Mouse (Mus musculus): Measurements from ENCODE around the gene Cnga4. TPM values are rescaled to one million over a fixed set of nuclear protein-coding genes. Genes with fewer than 3 reads are reported as not detected.
"Not testable (repeated sequence)": the region's sequence is repeated elsewhere in the genome, so short reads cannot be mapped to it uniquely, and the experiment has no call there.

Cnga4 gene
- polyA plus RNA-seq, 1 experiment from 2014 or later, result not detected

DNA sequence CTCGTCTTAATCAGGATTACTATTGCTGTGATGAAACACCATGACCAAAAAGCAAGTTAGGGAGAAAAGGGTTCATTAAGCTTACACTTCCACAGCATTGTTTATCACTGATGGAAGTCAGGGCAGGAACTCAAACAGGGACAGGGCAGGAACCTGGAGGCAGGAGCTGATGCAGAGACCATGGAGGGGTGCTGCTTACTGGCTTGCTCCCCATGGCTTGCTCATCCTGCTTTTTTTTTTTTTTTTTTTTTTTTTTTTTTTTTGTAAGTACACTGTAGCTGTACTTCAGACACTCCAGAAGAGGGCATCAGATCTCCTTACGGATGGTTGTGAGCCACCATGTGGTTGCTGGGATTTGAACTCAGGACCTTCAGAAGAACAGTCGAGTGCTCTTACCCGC is 49.0 kb downstream of the Cnga4 start:
- not testable (repeated sequence) for DNase-seq (ENCODE audit: low spot score); H3K4me2 ChIP-seq; H3K27me3 ChIP-seq (replicated peaks; ENCODE audit: control insufficient read depth, insufficient read depth, low read length); H3K9me3 ChIP-seq (ENCODE audit: control insufficient read depth, low read length); ATAC-seq (replicated peaks; ENCODE audit: low FRiP score); H3K4me1 ChIP-seq (replicated peaks; ENCODE audit: control insufficient read depth, insufficient read depth, low read length); H3K4me3 ChIP-seq (ENCODE audit: low read depth, low read length); H3K27ac ChIP-seq (ENCODE audit: low read depth, low read length); H3K9ac ChIP-seq (ENCODE audit: low read depth, low read length); H3K36me3 ChIP-seq (ENCODE audit: control insufficient read depth, insufficient read depth, low read length)
- WGBS, result 81% methylated on average over 4 of the region's 4 CpGs

Other genes starting within 250 kb of the Cnga4 start
- not detected in 2 replicates for gene Olfr684, start 240.9 kb upstream of the Cnga4 start, polyA plus RNA-seq (2014; fragmentation: Nextera tagmentation; extraction: Ambion mirVana)
- not detected in 2 replicates for gene Olfr685, start 218.6 kb upstream of the Cnga4 start, polyA plus RNA-seq (2014; fragmentation: Nextera tagmentation; extraction: Ambion mirVana)
- gene Olfr686, start 197.1 kb upstream of the Cnga4 start, polyA plus RNA-seq (2014; fragmentation: Nextera tagmentation; extraction: Ambion mirVana), result not detected in 2 replicates
- not detected in 2 replicates for gene Olfr688, start 116.5 kb upstream of the Cnga4 start, polyA plus RNA-seq (2014; fragmentation: Nextera tagmentation; extraction: Ambion mirVana)
- gene Olfr689, start 93.4 kb upstream of the Cnga4 start, polyA plus RNA-seq (2014; fragmentation: Nextera tagmentation; extraction: Ambion mirVana), result not detected in 2 replicates
- gene Olfr690, start 70.5 kb upstream of the Cnga4 start, polyA plus RNA-seq (2014; fragmentation: Nextera tagmentation; extraction: Ambion mirVana), result not detected in 2 replicates
- gene Olfr691, start 62.3 kb upstream of the Cnga4 start, polyA plus RNA-seq (2014; fragmentation: Nextera tagmentation; extraction: Ambion mirVana), result not detected in 2 replicates
- not detected in 2 replicates for gene Olfr692, start 36.3 kb upstream of the Cnga4 start, polyA plus RNA-seq (2014; fragmentation: Nextera tagmentation; extraction: Ambion mirVana)
- gene Gm5901, start 29.5 kb upstream of the Cnga4 start, polyA plus RNA-seq (2014; fragmentation: Nextera tagmentation; extraction: Ambion mirVana), result not detected in 2 replicates
- 28.7 and 31.0 TPM in 2 replicates for gene Fam160a2, start 4.5 kb upstream of the Cnga4 start, polyA plus RNA-seq (2014; fragmentation: Nextera tagmentation; extraction: Ambion mirVana)
- gene Cckbr, start 21.2 kb downstream of the Cnga4 start, polyA plus RNA-seq (2014; fragmentation: Nextera tagmentation; extraction: Ambion mirVana), result 0.05 TPM in 1 of 2 replicates, not detected in the other
- 16.8 and 17.8 TPM in 2 replicates for gene Cavin3, start 77.7 kb downstream of the Cnga4 start, polyA plus RNA-seq (2014; fragmentation: Nextera tagmentation; extraction: Ambion mirVana)
- 33.6 and 40.8 TPM in 2 replicates for gene Smpd1, start 149.8 kb downstream of the Cnga4 start, polyA plus RNA-seq (2014; fragmentation: Nextera tagmentation; extraction: Ambion mirVana)
- gene Apbb1, start 177.1 kb downstream of the Cnga4 start, polyA plus RNA-seq (2014; fragmentation: Nextera tagmentation; extraction: Ambion mirVana), result 17.1 and 18.7 TPM in 2 replicates
- 66.3 TPM in 2 replicates for gene Hpx, start 195.6 kb downstream of the Cnga4 start, polyA plus RNA-seq (2014; fragmentation: Nextera tagmentation; extraction: Ambion mirVana)
- 13.7 and 15.4 TPM in 2 replicates for gene Trim3, start 229.0 kb downstream of the Cnga4 start, polyA plus RNA-seq (2014; fragmentation: Nextera tagmentation; extraction: Ambion mirVana)
- gene Timm10b, start 235.5 kb downstream of the Cnga4 start, polyA plus RNA-seq (2014; fragmentation: Nextera tagmentation; extraction: Ambion mirVana), result 222 and 242 TPM in 2 replicates
- gene Arfip2, start 235.8 kb downstream of the Cnga4 start, polyA plus RNA-seq (2014; fragmentation: Nextera tagmentation; extraction: Ambion mirVana), result 42.7 and 50.1 TPM in 2 replicates
- gene Gm45799, start 236.0 kb downstream of the Cnga4 start, polyA plus RNA-seq (2014; fragmentation: Nextera tagmentation; extraction: Ambion mirVana), result 15.8 and 30.1 TPM in 2 replicates
- 0.30 and 0.61 TPM in 2 replicates for gene Dnhd1, start 246.3 kb downstream of the Cnga4 start, polyA plus RNA-seq (2014; fragmentation: Nextera tagmentation; extraction: Ambion mirVana)